Mouse (Mus musculus) megakaryocyte, embryonic 14.5 days (primary cell): ENCODE results near the gene Itga9.

Experiments used
- FLI1 ChIP-seq: IDR thresholded peaks from 2 replicates; pipeline ENCODE4 v1.6.1; 2012; ENCODE audit warnings: low read length, inconsistent platforms, mixed read lengths
- GATA1 ChIP-seq: IDR thresholded peaks from 3 replicates; pipeline ENCODE4 v1.6.1; 2012; ENCODE audit warnings: mixed read lengths, low read length, inconsistent platforms, borderline replicate concordance

DNA sequence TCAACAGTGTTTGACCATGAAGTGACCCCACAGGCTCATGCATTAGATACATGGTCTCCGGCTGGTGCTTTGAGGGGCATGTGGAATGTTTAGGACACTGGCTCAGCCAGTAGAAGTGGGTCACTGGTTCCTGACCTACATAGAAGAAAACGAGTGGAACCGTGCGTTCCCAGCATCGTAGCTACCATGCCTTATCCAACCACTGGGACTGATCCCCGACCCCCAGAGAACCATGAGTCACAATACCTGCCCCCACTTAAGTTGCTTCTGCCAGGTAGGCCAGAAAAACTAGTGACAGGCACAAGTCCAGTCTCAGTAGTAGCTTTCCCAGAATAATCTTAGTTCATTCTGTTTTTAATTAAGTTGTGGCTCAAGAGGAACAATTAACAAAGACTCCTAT is 121.8 kb downstream of the Itga9 start:
- no peak for TF ChIP-seq FLI1
- no peak for TF ChIP-seq GATA1
